Mouse (Mus musculus) liver, adult 2 months (tissue): ENCODE measurements around the gene Mus81.

Experiments
- CTCF ChIP-seq: fragments of 200-500 bp; IDR thresholded peaks from 2 replicates; pipeline ENCODE4 v1.5.1; 2011; ENCODE audit warnings: low read depth, low read length, control low read depth
- POLR2A ChIP-seq: fragments of 200-500 bp; IDR thresholded peaks from 2 replicates; pipeline ENCODE4 v1.6.1; 2011; ENCODE audit warnings: low read length, control low read depth; ENCODE audit not compliant: insufficient read depth; ENCODE audit errors: extremely low read depth

DNA sequence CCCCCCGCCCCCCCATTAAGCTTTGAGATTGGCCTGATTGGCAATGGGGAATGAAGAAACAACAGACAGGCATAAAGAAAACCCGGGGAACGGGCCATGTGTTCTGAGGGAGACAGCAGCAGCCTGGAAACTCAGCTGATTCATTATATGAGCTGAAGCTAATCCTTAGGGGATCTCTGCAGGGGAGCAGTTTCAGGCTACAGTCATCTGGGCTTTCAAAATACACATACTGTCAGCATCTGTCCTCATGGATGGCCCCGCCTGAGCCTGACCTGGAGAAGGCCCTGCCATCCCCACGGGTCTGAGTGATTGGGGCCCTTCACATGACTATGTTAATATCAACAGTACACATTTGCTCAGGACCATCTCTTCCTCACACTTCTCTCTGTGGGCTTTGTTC is 16.4 kb downstream of the Mus81 start:
- TF ChIP-seq CTCF (no peak), POLR2A (no peak)
